Mouse (Mus musculus) bone marrow, adult 2 months (tissue): ENCODE data around the gene Nt5c2. TPM values are rescaled to one million over a fixed set of nuclear protein-coding genes. Genes with fewer than 3 reads are reported as not detected.

Experiments used
- H3K27ac ChIP-seq: fragments of 200-500 bp; 2 replicates; pipeline ENCODE4 v1.5.1; 2012; ENCODE audit warnings: low read depth, mild to moderate bottlenecking, control low read depth, inconsistent platforms, low read length; ENCODE audit not compliant: control insufficient read depth, poor library complexity, insufficient read depth
- H3K4me1 ChIP-seq: fragments of 200-500 bp; 2 replicates; pipeline ENCODE4 v1.6.1; 2011; ENCODE audit warnings: low read length; ENCODE audit not compliant: control insufficient read depth, insufficient read depth
- H3K4me3 ChIP-seq: fragments of 200-500 bp; replicated peaks from 2 replicates; pipeline ENCODE3; 2011; ENCODE audit warnings: mild to moderate bottlenecking, low read depth, low read length, control low read depth; ENCODE audit not compliant: control insufficient read depth
- CTCF ChIP-seq: fragments of 200-500 bp; IDR thresholded peaks from 2 replicates; pipeline ENCODE4 v1.5.1; 2011; ENCODE audit warnings: low read length, control low read depth; ENCODE audit not compliant: control insufficient read depth, insufficient read depth
- POLR2A ChIP-seq: fragments of 200-500 bp; IDR thresholded peaks from 2 replicates; pipeline ENCODE4 v1.6.1; 2011; ENCODE audit warnings: low read depth, mild to moderate bottlenecking, control low read depth, low read length, borderline replicate concordance; ENCODE audit not compliant: control insufficient read depth
- WGBS: fragments of 180-500 bp; shearing (Covaris S2); methylation state at CpG from one replicate; pipeline ENCODE4 v1.1.7; 2018; 5-methylcytosine and 5-hydroxymethylcytosine counted together
- polyA plus RNA-seq: library from polyadenylated mRNA; stranded (reverse); fragments of >200 nt; gene quantifications from 2 replicates; pipeline ENCODE4 v1.2.4, GENCODE M21; 2011; ENCODE audit warnings: low replicate concordance; ENCODE audit not compliant: missing spikeins, insufficient read depth, insufficient read length

Gene Nt5c2
- polyA plus RNA-seq, 1 experiment = 39.2 TPM

- Histone ChIP-seq H3K4me1 (peaks cover 7% of the 10 kb centered on the region), H3K27ac (no peak overlapping the region; the same call in none of the 2 replicates), H3K4me3 (no peak overlapping the region)
- TF ChIP-seq POLR2A = no peak
- TF ChIP-seq CTCF = no peak
- 59% methylated on average over 20 of the region's 20 CpGs for WGBS
Observed at GRCm38 (mm10) chr19:46989479-46990152, 25.3 kb downstream of the Nt5c2 start.

- Histone ChIP-seq H3K27ac (peak overlapping the region; percentile 91), H3K4me3 (peak overlapping the region; percentile 49), H3K4me1 (peaks cover 12% of the 10 kb centered on the region)
- TF ChIP-seq POLR2A (no peak), CTCF (no peak)
- 8% methylated on average over 16 of the region's 16 CpGs for WGBS
Observed at GRCm38 (mm10) chr19:46988231-46989087, 26.5 kb downstream of the Nt5c2 start.

- Histone ChIP-seq H3K4me1 (peaks cover 12% of the 10 kb centered on the region), H3K27ac (peak overlapping the region; percentile 91), H3K4me3 (no peak overlapping the region)
- WGBS = 20% methylated on average over 6 of the region's 6 CpGs
- TF ChIP-seq POLR2A (no peak), CTCF (peak; percentile 0; the same call in 1 of the 2 replicates)
Observed at GRCm38 (mm10) chr19:46987646-46988045, 27.3 kb downstream of the Nt5c2 start.

- WGBS = 34% methylated on average over 13 of the region's 13 CpGs
- H3K4me1 ChIP-seq = peaks cover 10% of the 10 kb centered on the region
- no peak for TF ChIP-seq CTCF
- no peak for TF ChIP-seq POLR2A
- H3K27ac ChIP-seq = peak overlapping the region; percentile 95
- peak overlapping the region; percentile 38 for H3K4me3 ChIP-seq
Observed at GRCm38 (mm10) chr19:46984726-46985622, 30.0 kb downstream of the Nt5c2 start.

GRCm38 (mm10) chr19:46983966-46984380 is 31.0 kb downstream of the Nt5c2 start:
- H3K27ac ChIP-seq = peak overlapping the region; percentile 89
- 15% methylated on average over 11 of the region's 11 CpGs for WGBS
- TF ChIP-seq POLR2A (no peak), CTCF (no peak)
- H3K4me3 ChIP-seq = peak overlapping the region; percentile 49
- peaks cover 14% of the 10 kb centered on the region for H3K4me1 ChIP-seq

GRCm38 (mm10) chr19:46983352-46983965 is 31.5 kb downstream of the Nt5c2 start:
- Histone ChIP-seq H3K4me1 (peaks cover 15% of the 10 kb centered on the region), H3K4me3 (no peak overlapping the region), H3K27ac (peak overlapping the region; percentile 89)
- WGBS = 57% methylated on average over 14 of the region's 14 CpGs
- TF ChIP-seq CTCF (no peak), POLR2A (no peak)

- Histone ChIP-seq H3K4me1 (peaks cover 11% of the 10 kb centered on the region; the same call in 1 of the 2 replicates), H3K4me3 (no peak overlapping the region), H3K27ac (peak overlapping the region; percentile 47)
- TF ChIP-seq CTCF (no peak), POLR2A (no peak)
- 70% methylated on average over 6 of the region's 6 CpGs for WGBS
Observed at GRCm38 (mm10) chr19:46981462-46981861, 33.5 kb downstream of the Nt5c2 start.

- WGBS = 56% methylated on average over 3 of the region's 3 CpGs
- Histone ChIP-seq H3K4me3 (no peak overlapping the region), H3K27ac (peak overlapping the region; percentile 83), H3K4me1 (peaks cover 10% of the 10 kb centered on the region; the same call in 1 of the 2 replicates)
- no peak for TF ChIP-seq POLR2A
- no peak for TF ChIP-seq CTCF
Observed at GRCm38 (mm10) chr19:46979781-46980105, 35.2 kb downstream of the Nt5c2 start.
